Mouse (Mus musculus): ENCODE measurements around the gene Oog3.

The Oog3 gene

GRCm38 (mm10) chr4:144162563-144162962 lies at the start of gene Oog3:
Gene Oog3, minus strand, starts transcription at chr4:144162663.
- in situ Hi-C loops (cut with MboI, MseI), result no loop called here

GRCm38 (mm10) chr4:144190419-144190818 lies 28.0 kb upstream of the Oog3 start, which contains the start of gene Oog2:
Gene Oog2, plus strand, starts transcription at chr4:144190719.
- in situ Hi-C loops (cut with MboI, MseI), result no loop called here
